Mouse (Mus musculus) olfactory bulb, adult 2 months (tissue): ENCODE measurements around the gene Itga2b.

Source experiments
- CTCF ChIP-seq: fragments of 200-500 bp; IDR thresholded peaks from 2 replicates; pipeline ENCODE4 v1.5.1; 2012; ENCODE audit warnings: low read depth, mild to moderate bottlenecking, low read length, moderate library complexity; ENCODE audit not compliant: insufficient read depth
- POLR2A ChIP-seq: fragments of 200-500 bp; IDR thresholded peaks from 2 replicates; pipeline ENCODE4 v1.6.1; 2012; ENCODE audit warnings: mild to moderate bottlenecking, low read depth, low read length, moderate library complexity; ENCODE audit not compliant: insufficient read depth

DNA sequence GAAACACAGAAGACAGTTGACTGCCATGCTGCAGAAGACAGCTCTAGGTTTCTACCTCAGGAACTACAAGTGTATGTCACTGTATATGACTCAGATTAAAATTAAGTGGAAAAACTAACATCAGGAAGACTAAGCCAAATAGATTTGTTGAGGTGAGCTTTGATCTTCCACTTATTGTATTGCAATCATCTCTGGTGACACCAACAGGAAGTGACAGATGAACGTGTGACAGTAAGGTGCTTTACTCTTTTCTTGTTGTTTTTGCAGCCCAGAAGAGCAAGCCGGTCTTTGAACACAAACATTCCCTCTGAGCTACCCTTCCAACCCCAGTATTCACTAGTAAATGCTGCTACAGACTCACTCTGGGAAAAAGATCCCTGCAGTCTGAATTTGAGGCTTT, 26.8 kb upstream of the Itga2b start:
- TF ChIP-seq CTCF (no peak), POLR2A (no peak)
